Mouse (Mus musculus): ENCODE measurements around the gene Stard5. TPM values are rescaled to one million over a fixed set of nuclear protein-coding genes. Genes with fewer than 3 reads are reported as not detected.

The Stard5 gene
- total RNA-seq, 2 experiments from 2014 or later = 6.5 to 9.6 TPM

DNA sequence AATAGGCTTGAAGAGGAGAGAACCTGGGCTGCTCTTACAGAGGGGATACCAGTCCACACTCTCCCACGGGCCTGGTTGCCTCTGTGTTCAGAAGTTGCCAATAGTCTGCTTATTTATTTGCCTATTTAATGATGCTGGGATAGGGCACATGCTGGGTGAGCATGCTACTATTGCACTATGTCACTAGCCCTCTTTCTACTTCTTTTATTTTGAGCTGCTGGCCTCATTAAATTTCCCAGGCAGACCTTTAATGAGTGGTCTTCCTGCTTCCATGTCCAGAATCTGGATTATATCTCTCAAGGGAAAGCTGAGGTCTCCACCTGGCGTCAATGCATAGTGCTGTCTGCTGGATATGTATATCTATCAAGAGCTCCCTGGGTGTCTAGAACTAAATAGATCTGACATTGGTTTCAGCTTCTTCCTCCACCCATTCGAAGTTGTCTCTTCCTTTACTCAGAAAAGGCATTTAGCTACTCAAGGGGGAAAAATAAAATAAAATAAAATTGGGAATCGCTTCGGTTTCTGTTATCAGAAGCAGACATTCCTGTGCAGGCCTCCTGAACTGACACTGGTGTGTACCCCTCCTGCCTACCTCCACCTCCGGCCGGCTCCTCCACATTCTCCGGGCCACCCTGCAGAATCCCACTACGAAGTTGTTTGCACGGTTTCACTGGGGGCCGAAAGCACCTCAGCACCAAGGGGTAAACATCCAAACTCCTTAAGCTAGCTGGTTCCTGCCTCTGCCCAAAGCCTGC is 509 bp upstream of the Stard5 start:
- intact Hi-C loops (cut with DNase I) = loop anchor here (1.0 kb wide), 1 partner anchor 63 kb away; no protein-coding TSS in a partner anchor
- DNase-seq (ENCODE audit: low spot score in 2 of 2) = peak in 1 of 2 experiments; percentile 37

DNA sequence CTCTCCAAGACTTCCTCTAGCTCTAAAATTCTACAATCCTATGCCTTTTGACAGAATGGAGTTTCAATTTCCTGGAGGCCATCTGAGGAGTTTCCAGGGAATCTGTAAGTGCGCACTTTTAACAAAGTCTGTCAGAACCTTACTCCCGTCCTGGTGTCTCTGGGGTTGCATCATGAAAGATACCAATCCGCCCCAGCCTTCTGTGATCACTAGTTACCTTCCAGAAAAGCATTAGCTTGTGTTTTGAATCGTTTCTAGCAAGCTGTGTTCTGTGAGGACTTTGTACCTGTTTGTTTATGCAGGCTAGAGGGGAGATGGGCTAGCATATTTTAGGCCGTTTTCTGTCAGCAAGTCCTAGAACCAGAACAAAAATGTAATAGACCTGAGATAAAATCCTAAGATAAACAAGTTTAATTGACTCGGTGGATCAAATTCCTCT is 942 bp downstream of the Stard5 start:
- intact Hi-C loops (cut with DNase I) = no loop called here
- DNase-seq (ENCODE audit: low spot score in 2 of 2) = no peak

DNA sequence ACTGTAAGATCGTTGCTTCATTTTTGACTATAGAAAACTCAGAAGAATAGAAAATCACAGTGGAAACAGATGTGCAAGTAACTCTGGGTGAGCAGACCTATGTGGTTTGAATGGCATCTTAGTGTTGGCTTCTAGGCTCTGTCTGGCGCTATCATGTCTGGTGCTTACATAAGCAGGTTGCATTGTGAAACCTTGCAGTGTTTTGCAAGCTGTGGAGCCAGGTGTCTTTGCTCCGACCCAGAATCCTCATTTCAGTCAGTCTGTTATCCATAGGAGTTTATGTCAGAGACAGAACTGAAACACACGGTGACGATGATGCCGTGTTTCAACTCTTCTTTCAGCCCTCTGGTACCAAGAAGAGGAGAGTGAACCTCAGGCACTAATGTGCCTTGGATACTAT is 2.1 kb downstream of the Stard5 start:
- intact Hi-C loops (cut with DNase I) = no loop called here
- DNase-seq (ENCODE audit: low spot score in 2 of 2) = no peak

DNA sequence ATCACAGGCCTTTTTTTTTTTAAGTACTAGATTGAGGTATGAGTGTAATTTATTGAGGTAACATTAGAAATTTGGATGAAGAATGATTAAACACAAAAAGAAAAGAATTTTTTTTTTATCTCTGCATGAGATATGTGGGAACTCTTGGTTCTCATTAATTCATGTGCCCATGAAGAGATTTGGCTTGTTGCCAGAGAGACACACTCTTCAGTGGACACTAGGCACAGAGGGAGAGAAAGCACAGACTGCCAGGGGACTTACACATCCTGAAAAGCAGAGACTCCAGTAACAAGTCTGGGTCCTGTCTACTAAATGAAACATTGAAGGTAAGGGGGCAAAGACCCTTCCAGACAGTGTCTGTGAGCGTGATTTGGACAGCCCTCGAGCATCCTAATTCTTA is 4.0 kb downstream of the Stard5 start:
- DNase-seq (ENCODE audit: low spot score in 2 of 2) = no peak
- intact Hi-C loops (cut with DNase I) = no loop called here

DNA sequence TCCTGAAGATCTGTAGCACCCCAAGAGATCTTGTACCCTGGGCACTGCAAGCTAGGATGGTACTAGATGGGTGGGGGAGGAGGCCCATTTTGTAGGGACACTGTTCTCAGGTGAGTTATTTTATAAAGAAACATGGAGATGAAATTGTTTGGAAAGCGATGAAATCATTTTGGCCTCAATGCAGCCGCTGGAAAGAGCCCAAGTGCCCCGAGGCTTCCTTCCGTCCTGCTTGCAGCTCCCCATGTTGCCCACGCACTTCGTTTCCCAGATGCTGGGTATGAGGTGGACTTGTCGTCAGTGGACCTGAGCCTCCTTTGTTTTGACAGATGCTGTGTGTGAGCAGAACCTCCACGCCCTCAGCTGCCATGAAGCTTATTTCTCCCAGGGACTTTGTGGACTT is 4.7 kb downstream of the Stard5 start:
- intact Hi-C loops (cut with DNase I) = no loop called here

DNA sequence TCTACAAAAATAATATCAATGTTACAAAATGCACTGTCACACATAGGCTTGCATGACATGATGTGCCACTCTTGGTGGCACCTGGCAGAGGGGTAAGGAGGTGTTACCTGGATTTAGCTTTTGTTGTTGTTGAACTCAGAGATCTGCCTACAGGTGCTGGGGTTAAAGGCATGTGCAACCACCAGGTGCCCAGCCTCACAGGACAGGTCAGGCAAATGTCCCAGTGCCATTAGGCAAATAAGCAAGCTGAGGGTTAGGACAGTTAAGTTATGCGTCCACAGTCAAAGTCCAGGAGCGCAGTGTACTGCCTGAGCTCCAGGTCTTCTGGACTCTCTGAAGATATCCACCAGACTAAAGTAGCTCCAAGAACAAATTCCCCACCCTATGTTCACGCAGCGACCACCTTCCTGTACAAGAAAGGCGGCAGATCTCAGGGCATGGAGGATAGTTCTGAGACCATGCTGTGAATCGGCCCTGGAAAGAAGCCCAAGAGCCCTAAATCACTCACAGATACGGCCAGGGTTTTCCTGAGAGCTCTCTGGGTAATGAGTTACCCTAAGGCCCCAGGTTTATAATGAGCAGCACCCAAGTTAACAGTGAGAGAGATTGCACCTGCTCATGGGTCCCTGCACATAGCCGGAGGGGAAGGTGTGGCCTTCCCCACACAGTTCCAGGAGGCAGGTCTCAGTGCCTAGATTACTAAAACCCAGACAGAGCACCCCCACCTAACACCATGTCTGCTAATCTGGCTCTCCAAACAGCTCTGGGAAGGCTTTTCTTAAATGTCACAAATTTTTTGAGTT is 6.2 kb downstream of the Stard5 start:
- intact Hi-C loops (cut with DNase I) = no loop called here
- DNase-seq (ENCODE audit: low spot score in 2 of 2) = no peak

More for the DNA sequence above, 4.7 kb downstream of the Stard5 start:
- DNase-seq (ENCODE audit: low spot score in 2 of 2) = no peak

DNA sequence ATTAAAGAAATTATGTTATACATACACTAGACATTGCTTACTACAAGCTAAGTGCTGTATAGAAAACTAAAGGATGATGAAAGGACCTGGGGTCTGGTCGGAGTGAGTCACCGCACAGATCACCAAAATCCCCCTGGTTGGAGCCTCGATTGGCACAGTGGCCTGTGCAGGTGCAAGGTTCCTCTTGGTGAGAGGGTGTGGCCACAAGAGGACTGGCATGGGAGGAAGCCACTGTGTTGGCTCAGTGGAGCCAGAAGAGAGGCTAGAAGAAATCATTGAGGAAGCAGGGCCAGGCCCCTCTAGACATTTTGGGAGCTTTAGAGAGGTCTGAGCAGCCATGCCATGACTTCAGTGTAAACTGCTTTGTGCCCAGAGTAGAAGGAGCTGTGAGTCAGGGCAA is 7.3 kb downstream of the Stard5 start:
- intact Hi-C loops (cut with DNase I) = no loop called here
- no peak for DNase-seq (ENCODE audit: low spot score in 2 of 2)

DNA sequence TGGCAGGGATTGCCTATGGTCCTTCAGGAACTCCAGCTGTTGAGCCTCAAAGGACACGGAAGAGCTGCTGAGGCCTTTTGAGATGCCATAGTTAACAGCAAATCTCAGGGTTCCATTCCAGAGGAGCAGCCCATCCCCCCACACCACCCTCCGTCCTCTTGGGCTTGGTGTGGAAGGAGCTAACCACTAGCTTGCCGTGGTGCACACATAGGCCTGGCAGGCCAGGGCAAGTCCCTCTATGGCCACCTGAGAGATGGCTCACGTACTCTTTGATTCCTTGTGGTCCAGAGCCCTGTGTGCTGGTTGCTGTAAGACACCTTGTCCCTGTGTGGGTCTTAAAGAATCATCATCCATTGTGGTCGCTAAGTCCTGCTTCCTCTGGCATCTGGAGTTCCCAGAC is 8.8 kb downstream of the Stard5 start:
- intact Hi-C loops (cut with DNase I) = no loop called here
- DNase-seq (ENCODE audit: low spot score in 2 of 2) = no peak

DNA sequence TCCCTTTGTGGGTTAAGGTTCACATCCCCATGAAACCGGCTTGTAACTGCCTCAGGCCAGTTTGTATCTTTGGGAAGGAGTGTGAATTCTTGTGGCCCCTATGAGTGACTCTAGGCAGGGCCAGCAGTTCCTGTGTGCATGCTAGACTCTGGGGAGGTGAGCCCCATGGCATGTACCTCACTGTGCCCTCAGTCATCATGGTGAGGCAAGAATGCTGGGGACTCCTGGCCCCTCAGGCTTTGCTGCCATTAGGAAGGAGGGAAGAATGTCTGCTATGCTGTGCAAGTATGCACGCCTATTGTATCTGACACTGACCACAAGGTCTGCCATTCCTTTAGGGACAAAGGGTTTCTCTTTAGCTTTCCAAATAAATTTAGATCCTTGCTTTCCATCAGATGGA is 9.4 kb downstream of the Stard5 start:
- DNase-seq (ENCODE audit: low spot score in 2 of 2) = no peak
- intact Hi-C loops (cut with DNase I) = no loop called here

DNA sequence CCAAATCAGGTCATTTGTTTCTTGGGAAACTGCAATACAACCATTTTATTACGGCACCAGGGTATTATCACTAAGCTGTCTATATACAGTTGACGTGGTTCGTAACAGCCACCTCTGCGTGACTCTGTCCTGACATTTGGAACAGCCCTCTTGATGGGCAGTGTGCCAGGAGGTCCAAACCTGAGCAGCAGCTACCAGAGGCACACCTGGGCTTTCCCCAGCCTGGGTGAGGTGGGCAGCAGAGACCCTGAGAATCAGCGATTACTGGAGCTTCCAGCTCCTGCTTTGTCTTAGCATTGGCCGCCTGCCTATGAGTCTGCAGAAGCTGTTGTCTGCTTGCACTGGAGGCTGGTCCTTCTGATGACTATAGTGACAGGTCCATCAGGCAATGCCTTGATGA is 11.8 kb downstream of the Stard5 start:
- intact Hi-C loops (cut with DNase I) = no loop called here
- DNase-seq (ENCODE audit: low spot score in 2 of 2) = no peak

DNA sequence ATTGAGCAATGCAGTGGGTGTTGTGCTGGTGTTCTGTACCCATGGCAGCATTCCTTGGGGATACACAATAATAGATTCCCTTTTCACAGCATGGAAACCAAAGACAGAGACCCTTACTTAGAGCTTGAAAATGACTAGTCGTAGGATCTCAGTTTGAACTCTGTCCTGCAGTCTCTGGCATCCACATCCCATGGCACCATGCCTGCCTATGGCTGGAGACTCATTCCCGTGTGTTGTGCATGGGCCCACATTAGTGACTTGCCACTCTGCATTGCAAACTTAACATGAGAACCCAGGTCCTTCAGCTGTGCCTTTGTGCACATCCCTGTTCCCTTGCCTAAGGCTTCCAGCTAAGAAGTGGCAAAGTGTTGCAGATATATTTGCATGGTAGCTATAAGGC is 13.0 kb downstream of the Stard5 start:
- intact Hi-C loops (cut with DNase I) = no loop called here
- no peak for DNase-seq (ENCODE audit: low spot score in 2 of 2)

DNA sequence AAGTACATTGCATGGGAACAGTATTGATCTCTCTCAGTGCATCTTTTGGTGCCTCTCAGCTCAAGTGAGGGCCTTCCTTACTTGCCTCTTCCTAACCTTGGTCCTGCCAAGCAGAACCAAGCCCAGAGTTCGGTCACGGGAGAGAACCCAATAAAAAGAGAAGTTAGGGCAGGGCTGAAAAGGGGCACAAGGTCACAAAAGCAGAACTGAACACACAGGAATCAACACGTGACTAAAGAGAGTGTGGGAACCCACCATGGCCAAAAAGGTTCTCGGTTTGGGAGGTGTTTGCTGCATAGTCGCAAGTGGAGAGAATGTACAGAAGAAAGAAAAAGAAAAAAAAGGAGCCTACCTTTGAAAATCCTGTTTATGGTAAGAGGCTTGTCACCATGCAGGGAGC is 13.7 kb downstream of the Stard5 start:
- intact Hi-C loops (cut with DNase I) = no loop called here

DNA sequence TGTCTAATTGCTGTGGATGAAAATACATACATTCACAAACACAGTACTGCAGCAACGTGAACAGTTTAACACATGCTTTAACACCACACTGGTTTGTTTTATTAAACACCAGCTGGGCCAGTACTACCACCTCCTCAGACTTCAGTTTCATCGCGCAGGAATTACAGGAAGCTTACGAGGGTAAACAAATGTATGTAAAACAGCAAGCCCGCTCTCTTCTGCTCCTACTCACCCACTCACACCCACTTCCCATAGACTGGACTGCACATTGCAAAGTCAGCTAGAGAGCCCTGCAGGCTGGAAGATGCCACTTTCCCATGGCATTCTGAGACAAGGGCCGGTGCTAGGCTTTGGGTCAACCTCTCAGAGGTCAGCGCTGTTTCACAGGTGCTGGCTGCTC is 17.0 kb downstream of the Stard5 start:
- DNase-seq (ENCODE audit: low spot score in 2 of 2) = peak; percentile 20 to 65
- intact Hi-C loops (cut with DNase I) = no loop called here

More for the DNA sequence above, 13.7 kb downstream of the Stard5 start:
- no peak for DNase-seq (ENCODE audit: low spot score in 2 of 2)

DNA sequence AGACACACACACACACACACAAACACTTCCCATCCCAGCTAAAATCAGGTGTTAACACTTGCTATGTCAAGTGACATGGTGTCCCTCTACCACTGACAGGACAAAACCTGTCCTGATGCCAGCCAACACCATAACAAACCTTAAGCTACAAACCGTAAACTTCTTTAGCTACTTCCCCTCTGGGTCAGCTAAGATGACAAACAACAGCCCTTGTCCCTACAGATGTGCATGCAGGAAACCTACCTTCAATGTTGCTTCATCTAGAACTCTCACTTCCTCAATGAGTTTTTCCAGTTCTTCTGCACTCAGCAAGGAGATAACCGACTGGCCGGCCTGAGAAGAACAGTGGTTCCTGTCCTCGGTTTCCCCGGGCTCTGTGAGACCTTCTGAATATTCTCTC is 18.9 kb downstream of the Stard5 start:
- intact Hi-C loops (cut with DNase I) = no loop called here
- DNase-seq (ENCODE audit: low spot score in 2 of 2) = no peak

DNA sequence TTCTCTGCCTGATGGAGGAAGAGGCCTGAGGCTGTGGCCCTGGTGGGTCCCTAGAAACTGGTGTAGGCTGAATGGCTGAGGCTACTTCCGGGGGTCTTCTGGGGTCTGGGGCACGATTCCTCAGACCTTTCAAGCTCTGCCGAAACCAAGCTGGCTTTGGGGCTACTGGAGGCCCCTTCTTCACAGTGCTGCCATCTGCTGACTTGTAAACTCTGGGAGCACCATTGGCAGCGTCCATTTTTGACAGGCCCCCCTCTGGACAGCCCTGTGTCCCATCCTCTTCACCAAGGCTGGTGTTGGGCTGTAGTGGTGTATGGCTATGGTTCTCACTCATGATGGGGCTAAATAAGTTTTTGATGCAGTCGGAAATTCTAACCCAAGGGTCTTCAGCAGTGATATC is 20.7 kb downstream of the Stard5 start:
- no peak for DNase-seq (ENCODE audit: low spot score in 2 of 2)
- intact Hi-C loops (cut with DNase I) = no loop called here

DNA sequence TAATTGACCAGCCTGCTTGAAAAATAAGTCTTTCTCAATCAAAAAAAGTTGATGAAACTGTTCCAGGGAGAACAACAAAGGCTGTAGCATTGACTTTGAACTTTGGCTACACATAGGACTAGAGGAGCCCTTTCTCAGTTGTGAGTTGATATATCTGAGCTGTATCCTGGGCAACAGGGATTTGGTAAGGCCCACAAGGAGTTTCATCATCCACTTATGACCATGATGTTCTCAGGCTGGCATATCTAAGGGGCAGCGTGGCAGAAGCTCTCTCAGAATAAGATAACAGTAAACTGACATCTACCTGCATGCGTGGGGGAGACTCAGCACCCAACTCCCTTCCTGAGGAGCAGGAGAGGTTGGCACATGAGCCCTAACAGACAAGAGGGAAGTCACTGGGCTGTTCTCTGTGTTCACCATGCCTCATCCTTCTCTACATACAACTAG is 21.9 kb downstream of the Stard5 start:
- intact Hi-C loops (cut with DNase I) = no loop called here
- no peak for DNase-seq (ENCODE audit: low spot score in 2 of 2)

DNA sequence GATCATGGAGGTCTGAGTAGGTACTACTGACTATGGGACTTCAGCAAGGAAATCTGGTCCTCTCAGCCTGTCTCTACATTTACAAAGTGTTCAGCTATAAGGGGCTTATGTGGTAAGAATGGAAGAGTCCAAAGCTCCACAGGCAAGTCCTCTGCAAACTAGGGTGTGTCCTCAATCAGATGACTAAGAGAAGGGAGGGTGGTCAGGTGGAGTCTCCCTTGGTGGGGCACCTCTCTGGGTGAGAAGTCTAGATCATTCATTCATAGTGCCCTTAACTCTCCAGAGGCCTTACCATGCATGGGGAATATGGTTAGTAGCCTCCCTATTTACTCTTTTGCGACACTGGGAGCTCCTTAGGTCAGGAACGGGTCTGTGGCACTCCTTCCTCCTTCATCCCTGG is 22.4 kb downstream of the Stard5 start:
- intact Hi-C loops (cut with DNase I) = no loop called here
- DNase-seq (ENCODE audit: low spot score in 2 of 2) = no peak

DNA sequence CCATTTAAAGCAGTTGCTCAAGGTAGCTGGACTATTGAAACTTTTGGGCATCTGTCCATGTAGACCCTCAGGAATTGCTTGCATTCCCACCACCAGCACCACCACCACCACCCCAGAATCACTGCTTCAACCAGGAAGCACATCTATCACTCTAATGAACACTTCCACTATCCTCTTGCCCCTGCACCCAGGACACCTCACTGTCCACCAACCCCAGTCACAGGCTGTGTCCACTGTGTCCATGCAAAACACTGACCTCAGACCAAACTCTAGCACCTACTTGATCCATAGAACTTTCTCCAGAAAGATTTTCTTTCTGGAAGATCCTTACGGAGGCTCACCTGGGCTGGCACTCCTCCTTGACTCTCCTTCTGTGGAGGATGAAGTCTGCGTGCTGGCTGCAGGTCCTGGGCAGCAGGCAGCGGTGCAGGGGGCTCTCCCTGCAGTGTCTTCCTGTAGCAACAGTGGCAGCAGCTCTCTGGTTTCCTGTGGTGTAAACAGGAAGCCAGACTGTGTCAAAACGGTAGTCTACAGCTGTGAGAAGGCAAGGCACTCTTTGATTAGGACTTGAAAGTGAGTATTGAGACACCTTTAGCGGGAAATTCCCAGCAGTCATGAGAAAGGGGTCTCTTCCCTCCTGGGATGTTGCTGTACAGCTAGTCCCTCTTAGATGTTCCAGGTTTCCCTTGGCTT is 23.3 kb downstream of the Stard5 start:
- DNase-seq (ENCODE audit: low spot score in 2 of 2) = no peak
- intact Hi-C loops (cut with DNase I) = no loop called here

DNA sequence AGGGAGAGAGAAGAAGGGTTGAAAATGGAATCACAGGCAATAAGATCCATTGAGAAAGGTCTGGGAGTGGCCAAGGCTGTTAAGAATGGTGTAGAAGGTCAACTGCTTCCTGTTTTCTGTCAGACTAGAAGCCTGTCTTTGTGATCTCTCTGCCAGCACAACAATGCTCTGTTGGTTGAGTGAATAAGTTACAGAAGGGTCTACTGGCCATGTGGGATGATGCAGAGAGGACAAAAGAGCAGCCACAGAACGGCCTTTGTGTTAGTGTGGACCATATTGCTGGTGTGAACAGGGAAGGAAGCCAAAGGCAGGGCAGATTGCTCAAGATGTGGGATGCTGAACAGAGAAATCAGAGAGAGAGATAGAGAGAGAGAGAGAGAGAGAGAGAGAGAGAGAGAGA is 27.0 kb downstream of the Stard5 start:
- no peak for DNase-seq (ENCODE audit: low spot score in 2 of 2)
- intact Hi-C loops (cut with DNase I) = no loop called here

All from left cerebral cortex, postnatal 25 days (tissue).